Mouse (Mus musculus): Measurements from ENCODE around the gene Cd109.

The Cd109 gene

GRCm38 (mm10) chr9:78641386-78641785 is 26.0 kb downstream of the Cd109 start:
- no peak for DNase-seq (ENCODE audit: low read depth, low spot score)

- DNase-seq (ENCODE audit: low read depth, low spot score) = peak; percentile 83
Measured at GRCm38 (mm10) chr9:78646008-78646777, 30.8 kb downstream of the Cd109 start.

DNA sequence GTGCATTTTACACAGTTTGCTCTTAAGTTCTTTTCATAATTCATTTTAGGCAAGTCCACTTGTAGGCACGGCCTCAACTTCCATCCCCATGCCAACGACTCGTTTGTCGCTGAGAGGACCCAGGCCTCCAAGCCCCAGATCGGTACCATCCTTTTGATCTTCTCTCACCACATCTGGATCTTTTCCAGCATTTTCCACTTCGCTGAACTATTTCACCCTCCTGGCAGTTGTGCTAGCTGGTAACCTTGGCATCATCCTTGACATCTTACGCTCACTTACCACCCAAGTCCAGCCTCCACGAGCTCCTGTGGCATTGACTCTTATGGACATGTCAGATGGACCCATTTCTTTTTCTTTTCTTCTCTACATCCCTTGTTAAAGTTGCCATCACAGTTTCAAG is 33.3 kb downstream of the Cd109 start:
- DNase-seq (ENCODE audit: low read depth, low spot score) = no peak

- DNase-seq (ENCODE audit: low read depth, low spot score) = no peak
Measured at GRCm38 (mm10) chr9:78649398-78649797, 34.1 kb downstream of the Cd109 start.

GRCm38 (mm10) chr9:78657564-78657963 is 42.2 kb downstream of the Cd109 start:
- peak; percentile 85 for DNase-seq (ENCODE audit: low read depth, low spot score)

GRCm38 (mm10) chr9:78671446-78671985 is 56.2 kb downstream of the Cd109 start:
- DNase-seq (ENCODE audit: low read depth, low spot score) = no peak

- peak; percentile 77 for DNase-seq (ENCODE audit: low read depth, low spot score)
Measured at GRCm38 (mm10) chr9:78700691-78701090, 85.3 kb downstream of the Cd109 start.

- no peak for DNase-seq (ENCODE audit: low read depth, low spot score)
Measured at GRCm38 (mm10) chr9:78702509-78703239, 87.3 kb downstream of the Cd109 start.

DNA sequence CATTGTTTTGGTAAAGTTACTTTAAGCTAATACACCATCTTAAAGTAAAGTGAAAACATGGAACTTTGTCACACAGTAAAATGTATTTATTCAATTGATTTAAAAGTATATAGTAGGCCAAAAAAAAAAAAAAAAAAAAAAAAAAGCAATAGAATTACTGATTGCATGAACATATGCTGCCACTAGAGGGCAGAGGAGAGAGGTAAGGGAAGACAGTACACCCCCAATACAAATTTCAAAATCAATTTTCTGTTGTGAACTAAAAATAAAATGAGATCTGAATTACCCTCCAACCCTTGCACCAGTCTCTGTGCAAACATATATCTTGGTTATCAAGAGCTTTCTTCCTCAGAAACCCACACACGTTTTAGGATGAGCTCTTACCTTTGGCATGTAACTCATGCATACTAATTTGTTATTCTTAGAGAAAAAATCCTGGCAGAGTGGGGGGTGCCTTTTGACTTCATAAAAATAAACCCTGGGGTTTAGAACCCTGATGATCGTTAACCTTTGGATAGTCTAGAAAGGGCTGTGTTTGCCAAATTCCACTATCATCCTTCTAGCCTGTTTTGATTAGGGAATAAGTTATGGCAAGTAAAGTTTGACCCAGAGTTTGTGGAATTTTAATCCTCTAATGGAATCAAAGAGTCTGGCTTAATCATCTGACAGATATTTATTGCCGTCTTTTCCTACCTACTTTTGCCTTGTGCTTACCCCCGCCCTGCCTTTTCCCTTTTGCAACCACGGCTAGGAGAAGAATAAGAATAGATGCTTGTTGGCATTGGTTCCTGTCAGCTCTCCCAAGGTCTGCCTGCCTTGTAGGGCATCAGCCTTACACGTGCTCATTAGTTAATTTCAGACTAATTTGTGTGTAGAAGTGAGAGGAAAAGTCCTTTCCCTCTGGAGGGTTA is 105.8 kb downstream of the Cd109 start:
- DNase-seq (ENCODE audit: low read depth, low spot score) = peak; percentile 19

DNA sequence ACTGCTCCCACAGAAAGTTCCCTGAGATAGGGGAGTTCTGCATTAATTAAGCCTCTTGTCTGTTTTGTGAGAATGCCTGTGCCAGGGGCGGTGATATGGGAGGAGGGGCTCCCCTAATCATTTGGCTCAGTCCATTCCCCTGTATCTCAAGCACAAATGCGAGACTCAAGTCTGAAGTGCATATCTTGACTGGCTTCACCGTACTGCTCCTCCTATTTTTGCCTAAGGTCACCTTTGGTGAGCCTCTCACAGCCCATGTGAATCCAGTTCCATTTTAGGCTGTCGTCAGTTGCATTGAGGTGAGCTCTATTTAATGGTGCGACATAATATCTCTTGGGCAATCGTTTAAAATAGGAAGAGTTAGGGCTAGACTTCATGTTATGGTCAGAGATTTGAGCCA is 116.6 kb downstream of the Cd109 start:
- DNase-seq (ENCODE audit: low read depth, low spot score) = no peak

DNA sequence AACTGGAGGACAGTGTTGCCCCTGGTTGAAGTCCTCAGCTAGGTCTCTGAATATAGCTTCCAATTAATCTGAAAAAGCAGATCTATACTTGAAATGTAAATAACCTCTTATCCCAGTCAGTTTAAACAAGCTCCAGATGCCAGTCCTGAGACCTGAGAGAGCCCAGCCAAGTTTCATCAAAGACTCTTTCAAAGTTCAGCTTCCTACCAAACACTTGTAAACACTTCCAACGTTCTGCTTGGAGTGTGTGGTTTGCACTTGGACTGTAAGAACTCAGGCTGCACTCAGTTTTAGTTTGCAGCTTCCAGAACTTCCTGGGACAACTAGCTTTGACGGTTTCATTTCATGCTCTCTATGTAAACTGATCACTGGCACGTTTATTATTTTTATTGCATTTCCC is 120.2 kb downstream of the Cd109 start:
- DNase-seq (ENCODE audit: low read depth, low spot score) = no peak

- DNase-seq (ENCODE audit: low read depth, low spot score) = peak; percentile 18
Measured at GRCm38 (mm10) chr9:78742012-78742411, 126.7 kb downstream of the Cd109 start.

DNA sequence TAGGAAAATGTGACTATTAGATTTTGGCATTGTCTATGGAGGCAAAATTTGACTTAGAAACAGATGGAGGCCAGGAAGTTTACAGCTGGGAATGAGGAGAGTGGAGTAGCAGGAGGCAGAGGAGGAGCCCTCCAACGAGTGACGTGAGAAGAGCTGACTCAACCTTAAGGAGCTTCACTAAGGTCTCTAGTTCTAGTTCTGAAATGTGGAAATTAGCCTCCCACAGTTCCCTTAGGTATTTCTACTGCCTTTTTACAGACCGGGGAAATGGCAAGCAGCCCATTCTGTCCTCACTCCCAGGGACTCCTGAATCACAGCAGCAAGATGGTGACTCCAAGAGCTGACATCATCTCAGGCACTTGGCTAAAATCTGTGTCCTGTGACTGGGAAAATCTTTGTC is 134.9 kb downstream of the Cd109 start:
- peak; percentile 82 for DNase-seq (ENCODE audit: low read depth, low spot score)
